Mouse (Mus musculus) adrenal gland, adult 18-20 months (tissue): ENCODE measurements around the gene Hist2h2ab. TPM values are rescaled to one million over a fixed set of nuclear protein-coding genes. Genes with fewer than 3 reads are reported as not detected.
"Not testable (repeated sequence)": the region's sequence is repeated elsewhere in the genome, so short reads cannot be mapped to it uniquely, and the experiment has no call there.

Experiments
- DNase-seq, 2 experiments: peaks; one replicate each; pipeline ENCODE4 v3.0.0; 2021 to 2022; ENCODE audit warnings: low spot score in 2 of 2
- long read RNA-seq, 2 experiments: library from polyadenylated mRNA; stranded (forward); transcript quantifications; one replicate each; pipeline ENCODE4 v2.0.0; 2021
- total RNA-seq, 2 experiments: library from RNA; stranded (reverse); gene quantifications; 1 replicate in 1 of 2; 2 replicates in 1 of 2; pipeline ENCODE4 v1.2.3; 2021

Hist2h2ab gene
- total RNA-seq: 1 to 10 TPM; 4.9 to 5.1 TPM
- long read RNA-seq, experiment 1: 0 reads
- long read RNA-seq, experiment 2: 0 reads

DNA sequence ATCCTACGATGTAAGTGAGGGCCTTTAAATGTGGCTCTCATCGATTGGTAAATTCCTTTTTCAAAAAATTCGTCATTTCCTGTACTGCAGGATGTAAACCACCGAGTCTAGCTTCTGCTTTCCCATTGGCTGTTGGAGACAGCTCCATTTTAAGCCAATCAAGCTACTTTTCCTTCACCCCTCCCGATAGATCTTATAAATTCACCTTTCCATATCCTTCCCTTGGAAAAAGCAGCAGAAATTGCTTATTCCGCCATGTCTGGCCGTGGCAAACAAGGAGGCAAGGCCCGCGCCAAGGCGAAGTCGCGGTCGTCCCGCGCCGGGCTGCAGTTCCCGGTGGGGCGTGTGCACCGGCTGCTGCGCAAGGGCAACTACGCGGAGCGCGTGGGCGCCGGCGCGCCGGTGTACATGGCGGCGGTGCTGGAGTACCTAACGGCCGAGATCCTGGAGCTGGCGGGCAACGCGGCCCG is at the start of gene Hist2h2ab, which contains the start of gene Bola1:
TSS of gene Hist2h2ab (plus strand) at position 205 of the 470 bp plus-strand sequence.
TSS of gene Bola1 (minus strand) at position 49 of the 470 bp plus-strand sequence.
- peak; percentile 65 to 75 for DNase-seq

- peak in 1 of 2 experiments; percentile 39 for DNase-seq
Measured at GRCm38 (mm10) chr3:96170276-96170675, 49.4 kb upstream of the Hist2h2ab start.

DNA sequence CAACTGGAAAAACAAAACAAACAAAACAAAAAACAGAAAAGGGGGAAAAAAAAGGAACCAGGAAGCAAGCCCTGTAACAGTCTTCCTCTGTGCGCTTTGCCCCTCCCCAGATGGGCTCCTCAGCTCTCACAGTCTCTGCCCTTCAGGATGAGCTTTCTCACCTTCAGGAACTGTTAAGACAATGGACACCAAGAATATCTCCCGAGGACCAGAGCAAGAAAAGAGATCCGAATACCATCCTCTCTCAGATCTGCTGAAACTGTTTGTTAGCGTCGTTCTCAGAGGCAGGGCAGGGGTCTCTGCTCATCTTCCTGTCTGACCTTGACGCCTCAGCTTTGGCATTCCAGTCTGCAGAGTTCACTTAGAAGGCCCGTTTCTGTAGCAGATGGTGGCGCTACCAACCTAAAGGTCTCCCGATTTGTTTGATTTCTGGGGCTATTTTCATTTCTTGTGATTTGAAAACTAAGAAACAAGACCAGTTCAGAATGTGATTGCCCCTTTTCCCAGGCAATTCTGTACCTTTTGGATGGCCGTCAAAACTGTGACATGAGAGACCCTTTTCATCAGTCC is 48.6 kb upstream of the Hist2h2ab start:
- no peak for DNase-seq

- no peak for DNase-seq
Measured at GRCm38 (mm10) chr3:96171583-96172196, 48.0 kb upstream of the Hist2h2ab start.

GRCm38 (mm10) chr3:96172197-96173178 is 47.2 kb upstream of the Hist2h2ab start, which contains the start of gene Sf3b4:
Gene Sf3b4, plus strand, starts transcription at chr3:96172332.
- peak; percentile 79 to 81 for DNase-seq

- DNase-seq: no peak
Measured at GRCm38 (mm10) chr3:96173185-96173584, 46.5 kb upstream of the Hist2h2ab start.

DNA sequence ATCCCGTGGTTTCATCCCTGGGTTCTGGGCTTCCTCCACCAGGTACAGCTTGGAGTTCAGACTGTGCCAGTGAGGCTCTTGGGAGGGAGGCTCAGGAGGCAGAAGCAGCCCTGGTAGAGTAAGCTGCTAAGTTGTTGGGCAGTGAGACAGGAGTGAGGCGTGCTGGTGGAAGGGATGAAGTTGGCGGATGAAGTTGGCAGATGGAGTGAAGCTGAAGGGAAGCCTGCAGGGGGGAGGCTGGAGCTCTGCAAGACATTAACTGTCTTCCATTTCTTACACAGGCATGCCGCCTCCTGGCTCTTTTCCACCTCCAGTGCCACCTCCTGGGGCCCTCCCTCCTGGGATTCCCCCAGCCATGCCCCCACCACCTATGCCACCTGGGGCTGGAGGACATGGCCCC is 45.6 kb upstream of the Hist2h2ab start:
- not testable (repeated sequence) for DNase-seq

GRCm38 (mm10) chr3:96175251-96175650 is 44.4 kb upstream of the Hist2h2ab start:
- DNase-seq: no peak

- no peak for DNase-seq
Measured at GRCm38 (mm10) chr3:96178427-96178826, 41.2 kb upstream of the Hist2h2ab start.

DNA sequence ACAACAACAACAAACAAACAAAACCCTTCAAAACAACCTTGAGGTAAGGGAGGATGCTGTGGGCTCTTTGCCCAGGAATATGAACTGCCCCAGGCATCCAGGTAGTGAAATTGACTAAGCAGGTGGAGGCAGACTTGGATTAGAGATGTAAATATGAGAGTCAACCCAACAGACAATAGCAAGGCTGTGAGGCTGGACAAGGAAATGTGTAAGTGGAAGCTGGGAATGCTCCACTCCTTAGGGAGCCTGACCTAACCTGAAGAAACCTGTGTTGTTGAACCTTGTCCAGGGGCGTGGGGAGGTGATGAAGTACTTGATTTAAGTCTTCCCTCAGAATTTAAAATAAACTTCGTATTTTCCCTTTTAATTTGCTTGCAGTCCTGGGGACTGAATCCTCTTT is 40.8 kb upstream of the Hist2h2ab start:
- no peak for DNase-seq

GRCm38 (mm10) chr3:96179531-96179930 is 40.1 kb upstream of the Hist2h2ab start:
- DNase-seq: no peak

- DNase-seq: peak in 1 of 2 experiments; percentile 38
Measured at GRCm38 (mm10) chr3:96180727-96181477, 38.8 kb upstream of the Hist2h2ab start, which contains the start of gene Sv2a. Gene Sv2a, plus strand, starts transcription at chr3:96181151.

DNA sequence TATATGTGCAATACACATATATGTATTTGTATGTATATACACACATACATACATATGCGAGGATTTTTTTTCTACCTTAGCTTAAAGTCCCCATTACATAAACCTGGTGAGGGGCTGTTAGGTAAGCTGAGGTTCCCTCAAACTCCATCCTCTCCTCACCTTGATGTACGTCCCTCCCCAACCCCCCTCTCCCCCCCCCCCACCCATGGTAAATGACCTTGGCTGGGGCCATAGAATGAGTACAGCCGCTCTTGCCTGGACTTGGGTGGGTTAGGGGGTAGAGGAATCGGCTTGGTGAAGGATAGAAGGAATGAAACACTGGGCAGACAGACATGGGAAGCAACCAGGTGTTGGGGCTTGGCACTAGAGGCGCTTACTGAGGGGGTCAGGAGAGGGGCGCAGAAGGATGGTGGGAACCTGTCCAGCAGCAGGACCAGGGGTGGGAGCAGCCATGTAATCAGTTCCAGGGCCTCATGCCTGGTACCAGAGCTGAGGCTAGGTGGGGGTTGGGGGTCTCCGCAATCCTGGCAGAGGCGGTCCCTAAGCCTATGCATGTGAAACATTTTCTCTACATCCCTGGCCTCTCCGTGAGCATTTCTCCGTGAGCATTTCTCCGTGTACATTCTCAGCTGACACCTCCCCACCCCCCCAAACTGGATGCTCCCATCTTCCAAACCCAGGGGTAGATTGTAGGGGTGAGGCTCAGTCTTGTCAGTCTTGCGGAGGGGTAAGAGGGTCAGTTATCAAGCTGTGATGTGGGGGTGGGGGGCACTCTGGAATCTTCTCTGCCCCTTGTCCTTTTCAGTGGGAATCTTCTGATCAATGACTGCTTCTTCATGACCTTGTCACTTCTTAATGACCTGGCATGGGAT is 37.9 kb upstream of the Hist2h2ab start:
- no peak for DNase-seq

- DNase-seq: no peak
Measured at GRCm38 (mm10) chr3:96182382-96182776, 37.3 kb upstream of the Hist2h2ab start.

DNA sequence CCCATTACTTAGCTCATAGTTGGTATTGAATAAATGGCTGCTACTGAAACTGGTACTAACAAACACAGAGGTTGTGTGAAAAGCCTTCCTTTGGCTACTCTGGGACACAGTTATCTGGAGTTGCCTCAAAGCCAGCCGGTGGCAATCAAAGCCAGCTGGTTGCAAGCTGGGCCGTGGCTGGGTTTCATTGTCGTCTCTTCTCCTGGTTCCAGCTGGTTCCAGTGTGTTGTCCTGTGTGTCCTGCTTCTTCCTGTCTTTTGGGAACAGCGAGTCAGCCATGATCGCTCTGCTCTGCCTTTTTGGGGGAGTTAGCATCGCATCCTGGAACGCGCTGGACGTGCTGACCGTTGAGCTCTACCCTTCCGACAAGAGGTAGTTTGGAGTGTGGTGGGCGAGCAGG is 26.7 kb upstream of the Hist2h2ab start:
- no peak for DNase-seq

- DNase-seq: no peak
Measured at GRCm38 (mm10) chr3:96194966-96195365, 24.7 kb upstream of the Hist2h2ab start.

DNA sequence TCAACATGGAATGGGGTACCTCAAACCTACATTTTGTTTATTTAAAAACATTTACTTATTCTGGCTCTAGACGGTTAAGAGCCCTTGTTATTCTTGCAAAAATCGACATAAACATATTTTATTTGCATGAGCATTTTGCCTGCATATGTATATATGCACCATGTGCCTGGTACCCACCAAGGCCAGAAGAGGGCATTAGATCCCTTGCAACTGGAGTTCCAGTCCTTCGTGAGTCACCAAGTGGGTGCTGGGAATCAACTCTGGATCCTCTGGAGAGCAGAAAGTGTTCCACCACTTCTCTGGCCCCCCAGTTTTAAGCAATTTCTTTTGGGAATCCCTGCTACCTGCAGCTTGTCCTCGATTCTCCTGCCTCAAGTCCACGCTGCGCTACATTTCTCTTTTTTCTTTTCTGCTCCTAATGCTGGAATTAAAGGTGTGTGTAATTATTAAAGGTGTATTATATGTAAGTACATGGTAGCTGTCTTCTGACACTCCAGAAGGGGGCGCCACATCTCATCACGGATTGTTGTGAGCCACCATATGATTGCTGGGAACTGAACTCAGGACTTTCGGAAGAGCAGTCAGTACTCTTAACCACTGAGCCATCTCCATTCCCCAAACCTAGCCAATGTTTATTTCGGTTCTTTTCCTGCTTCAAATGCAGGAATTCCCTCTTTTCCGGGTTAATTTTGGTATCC is 23.9 kb upstream of the Hist2h2ab start:
- no peak for DNase-seq

DNA sequence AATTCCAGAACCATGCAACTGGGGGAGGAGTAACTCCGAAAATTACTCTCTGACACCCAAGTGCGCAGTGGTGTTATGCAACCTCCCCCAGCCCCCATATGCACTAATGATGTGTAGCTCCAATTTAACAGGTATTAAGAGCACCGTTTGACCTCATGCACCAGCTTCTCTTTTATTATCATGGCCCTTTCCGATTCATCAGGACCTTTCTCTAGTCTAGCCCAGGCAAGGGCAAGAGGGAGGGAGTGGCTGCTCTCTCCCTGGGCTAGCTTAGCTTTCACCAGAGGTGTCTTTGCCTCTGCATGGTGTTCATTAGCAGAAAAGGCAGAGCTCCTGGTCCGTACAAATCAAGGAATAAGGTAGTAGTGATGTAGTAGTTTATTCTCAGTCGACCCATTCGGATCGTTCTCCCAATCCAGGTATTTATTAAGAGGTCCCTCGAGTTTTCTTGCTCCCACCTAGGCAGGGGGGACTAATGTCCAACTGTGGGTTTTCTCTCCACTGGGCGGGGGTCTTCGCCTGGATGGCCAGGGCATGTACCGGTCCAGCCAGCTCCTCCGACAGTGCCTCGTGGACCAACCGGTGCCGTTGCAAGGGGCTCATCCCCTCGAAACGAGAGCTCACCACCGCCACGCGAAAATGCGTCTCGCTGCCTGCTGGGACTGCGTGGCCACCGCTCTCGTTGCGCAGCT is 23.1 kb upstream of the Hist2h2ab start:
- no peak for DNase-seq
